Mouse (Mus musculus): ENCODE measurements around the gene Serpinb6c. TPM values are rescaled to one million over a fixed set of nuclear protein-coding genes. Genes with fewer than 3 reads are reported as not detected.
"Not testable (repeated sequence)": the region's sequence is repeated elsewhere in the genome, so short reads cannot be mapped to it uniquely, and the experiment has no call there.

Serpinb6c gene
- under 1 TPM in 3 of 4 experiments, not detected in 1; 0.36 to 0.56 (median 0.53) TPM for total RNA-seq (2022)

GRCm38 (mm10) chr13:33905176-33905954 is at the start of gene Serpinb6c:
Serpinb6c (minus strand) TSS chr13:33905708.
- no peak for DNase-seq (ENCODE audit: low spot score in 2 of 2)

GRCm38 (mm10) chr13:33952947-33953346 is 47.4 kb upstream of the Serpinb6c start:
- no peak for DNase-seq (ENCODE audit: low spot score in 2 of 2)

GRCm38 (mm10) chr13:33952075-33952449 is 46.6 kb upstream of the Serpinb6c start:
- peak in 1 of 2 experiments; percentile 23 for DNase-seq (ENCODE audit: low spot score in 2 of 2)

GRCm38 (mm10) chr13:33951308-33952074 is 46.0 kb upstream of the Serpinb6c start:
- no peak for DNase-seq (ENCODE audit: low spot score in 2 of 2)

GRCm38 (mm10) chr13:33942212-33942779 is 36.8 kb upstream of the Serpinb6c start:
- DNase-seq (ENCODE audit: low spot score in 2 of 2) = no peak

GRCm38 (mm10) chr13:33941288-33941808 is 35.8 kb upstream of the Serpinb6c start:
- no peak for DNase-seq (ENCODE audit: low spot score in 2 of 2)

- DNase-seq (ENCODE audit: low spot score in 2 of 2) = not testable (repeated sequence)
Measured at GRCm38 (mm10) chr13:33937587-33937986, 32.1 kb upstream of the Serpinb6c start.

- DNase-seq (ENCODE audit: low spot score in 2 of 2) = no peak
Measured at GRCm38 (mm10) chr13:33937151-33937550, 31.6 kb upstream of the Serpinb6c start.

GRCm38 (mm10) chr13:33935465-33936181 is 30.1 kb upstream of the Serpinb6c start:
- DNase-seq (ENCODE audit: low spot score in 2 of 2) = peak; percentile 55 to 58

GRCm38 (mm10) chr13:33934743-33935142 is 29.2 kb upstream of the Serpinb6c start:
- DNase-seq (ENCODE audit: low spot score in 2 of 2) = peak; percentile 5 to 22

- peak; percentile 6 to 30 for DNase-seq (ENCODE audit: low spot score in 2 of 2)
Measured at GRCm38 (mm10) chr13:33930912-33931311, 25.4 kb upstream of the Serpinb6c start.

GRCm38 (mm10) chr13:33930281-33930680 is 24.8 kb upstream of the Serpinb6c start:
- DNase-seq (ENCODE audit: low spot score in 2 of 2) = peak; percentile 19 to 56

- no peak for DNase-seq (ENCODE audit: low spot score in 2 of 2)
Measured at GRCm38 (mm10) chr13:33921699-33922098, 16.2 kb upstream of the Serpinb6c start.

GRCm38 (mm10) chr13:33921041-33921440 is 15.5 kb upstream of the Serpinb6c start:
- no peak for DNase-seq (ENCODE audit: low spot score in 2 of 2)

GRCm38 (mm10) chr13:33906821-33907220 is 1.3 kb upstream of the Serpinb6c start:
- DNase-seq (ENCODE audit: low spot score in 2 of 2) = no peak

- no peak for DNase-seq (ENCODE audit: low spot score in 2 of 2)
Measured at GRCm38 (mm10) chr13:33903290-33903689, 2.2 kb downstream of the Serpinb6c start.

- no peak for DNase-seq (ENCODE audit: low spot score in 2 of 2)
Measured at GRCm38 (mm10) chr13:33894207-33894606, 11.3 kb downstream of the Serpinb6c start.

- DNase-seq (ENCODE audit: low spot score in 2 of 2) = no peak
Measured at GRCm38 (mm10) chr13:33843308-33843707, 62.2 kb downstream of the Serpinb6c start, which contains the start of gene Serpinb6e. Serpinb6e (minus strand) TSS chr13:33843408.

GRCm38 (mm10) chr13:33830751-33831150 is 74.8 kb downstream of the Serpinb6c start:
- DNase-seq (ENCODE audit: low spot score in 2 of 2) = no peak

All from gastrocnemius, adult 8-10 months (tissue).